Mouse (Mus musculus): ENCODE results near the gene Agbl4. TPM values are rescaled to one million over a fixed set of nuclear protein-coding genes. Genes with fewer than 3 reads are reported as not detected.

Gene Agbl4
- total and polyA plus RNA-seq, 3 experiments = not detected

GRCm38 (mm10) chr4:111701381-111701780 is 1303.9 kb downstream of the Agbl4 start:
- TF ChIP-seq MAFK (IDR thresholded peaks at IDR 0.05; ENCODE audit: borderline replicate concordance, low read depth, low read length) = no peak

GRCm38 (mm10) chr4:111704126-111704525 is 1306.7 kb downstream of the Agbl4 start:
- Histone ChIP-seq H3K4me3 (ENCODE audit: control insufficient read depth in 1 of 2, insufficient read depth in 1 of 2, low read depth in 2 of 2, low read length in 2 of 2) (no peak overlapping the region), H3K79me2 (ENCODE audit: control insufficient read depth, insufficient read depth, low read length, poor library complexity) (no peaks in the 10 kb centered on the region), H3K27ac (ENCODE audit: control insufficient read depth, low read depth, low read length) (no peak overlapping the region), H3K36me3 (ENCODE audit: control insufficient read depth in 1 of 2, insufficient read depth in 2 of 2, low read length in 2 of 2) (no peaks in the 10 kb centered on the region), H3K9me3 (replicated peaks; ENCODE audit: insufficient read depth, low read length) (no peaks in the 10 kb centered on the region), H3K4me1 (ENCODE audit: control insufficient read depth in 1 of 2, insufficient read depth in 2 of 2, low read length in 2 of 2) (no peaks in the 10 kb centered on the region), H3K27me3 (ENCODE audit: control insufficient read depth in 1 of 2, insufficient read depth in 2 of 2, low read length in 2 of 2) (no peaks in the 10 kb centered on the region), H3K9ac (ENCODE audit: control insufficient read depth, low read depth, low read length, poor library complexity, severe bottlenecking) (no peak overlapping the region)
- no peak for TF ChIP-seq POLR2AphosphoS2 (IDR thresholded peaks at IDR 0.05; ENCODE audit: low read length)
- no peak for TF ChIP-seq ELF1 (IDR thresholded peaks at IDR 0.05; ENCODE audit: low read depth, low read length)
- TF ChIP-seq ZKSCAN1 (IDR thresholded peaks at IDR 0.05; ENCODE audit: low read depth, low read length) = no peak
- TF ChIP-seq GABPA (IDR thresholded peaks at IDR 0.05; ENCODE audit: low read depth, low read length) = no peak
- TF ChIP-seq POLR2AphosphoS5 (IDR thresholded peaks at IDR 0.05; ENCODE audit: borderline replicate concordance, low read depth, low read length) = no peak
- TF ChIP-seq TCF12 (IDR thresholded peaks at IDR 0.05; ENCODE audit: low read depth, low read length) = no peak
- no peak for TF ChIP-seq UBTF (IDR thresholded peaks at IDR 0.05; ENCODE audit: borderline replicate concordance, insufficient read depth, low read depth, low read length)
- no peak for DNase-seq (ENCODE audit: low read depth, low spot score)

More at GRCm38 (mm10) chr4:111701381-111701780, 1303.9 kb downstream of the Agbl4 start:
- DNase-seq (ENCODE audit: low read depth, low spot score) = no peak
- no peak overlapping the region for H3K4me3 ChIP-seq (ENCODE audit: control insufficient read depth in 1 of 2, insufficient read depth in 1 of 2, low read depth in 2 of 2, low read length in 2 of 2)
- no peaks in the 10 kb centered on the region for H3K27me3 ChIP-seq (ENCODE audit: control insufficient read depth in 1 of 2, insufficient read depth in 2 of 2, low read length in 2 of 2)
- no peaks in the 10 kb centered on the region for H3K36me3 ChIP-seq (ENCODE audit: control insufficient read depth in 1 of 2, insufficient read depth in 2 of 2, low read length in 2 of 2)
- no peaks in the 10 kb centered on the region for H3K9me3 ChIP-seq (replicated peaks; ENCODE audit: insufficient read depth, low read length)
- no peaks in the 10 kb centered on the region for H3K4me1 ChIP-seq (ENCODE audit: control insufficient read depth in 1 of 2, insufficient read depth in 2 of 2, low read length in 2 of 2)
- H3K27ac ChIP-seq (ENCODE audit: control insufficient read depth, low read depth, low read length) = no peak overlapping the region
- no peaks in the 10 kb centered on the region for H3K79me2 ChIP-seq (ENCODE audit: control insufficient read depth, insufficient read depth, low read length, poor library complexity)
- H3K9ac ChIP-seq (ENCODE audit: control insufficient read depth, low read depth, low read length, poor library complexity, severe bottlenecking) = no peak overlapping the region

DNA sequence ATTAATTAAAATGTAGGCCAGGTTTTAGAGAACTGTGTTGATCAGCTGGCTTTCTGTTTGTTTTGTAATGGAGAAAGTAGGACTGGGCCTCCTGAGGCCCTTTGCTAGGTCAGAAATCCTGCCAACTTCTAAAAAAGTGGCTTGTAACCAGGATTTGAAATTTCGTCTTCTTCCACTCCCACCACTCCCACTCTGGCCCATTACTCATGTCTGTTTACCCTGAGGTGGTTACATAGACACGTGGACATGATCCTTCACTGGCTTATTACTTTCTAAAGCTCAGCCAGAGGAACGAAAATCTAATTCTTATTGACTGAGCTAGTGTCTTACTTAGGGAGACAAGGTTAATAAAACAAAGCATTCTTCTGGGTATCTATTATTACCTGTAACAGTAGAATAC is 1307.5 kb downstream of the Agbl4 start:
- no peak overlapping the region for H3K27ac ChIP-seq (ENCODE audit: control insufficient read depth, low read depth, low read length)
- H3K9ac ChIP-seq (ENCODE audit: control insufficient read depth, low read depth, low read length, poor library complexity, severe bottlenecking) = no peak overlapping the region
- no peak for TF ChIP-seq MYC (IDR thresholded peaks at IDR 0.05; ENCODE audit: low read depth, low read length)
- H3K9me3 ChIP-seq (replicated peaks; ENCODE audit: insufficient read depth, low read length) = no peaks in the 10 kb centered on the region
- H3K4me1 ChIP-seq (ENCODE audit: control insufficient read depth in 1 of 2, insufficient read depth in 2 of 2, low read length in 2 of 2) = no peaks in the 10 kb centered on the region
- no peaks in the 10 kb centered on the region for H3K36me3 ChIP-seq (ENCODE audit: control insufficient read depth in 1 of 2, insufficient read depth in 2 of 2, low read length in 2 of 2)
- H3K27me3 ChIP-seq (ENCODE audit: control insufficient read depth in 1 of 2, insufficient read depth in 2 of 2, low read length in 2 of 2) = no peaks in the 10 kb centered on the region
- DNase-seq (ENCODE audit: low read depth, low spot score) = no peak
- H3K79me2 ChIP-seq (ENCODE audit: control insufficient read depth, insufficient read depth, low read length, poor library complexity) = no peaks in the 10 kb centered on the region
- H3K4me3 ChIP-seq (ENCODE audit: control insufficient read depth in 1 of 2, insufficient read depth in 1 of 2, low read depth in 2 of 2, low read length in 2 of 2) = no peak overlapping the region

Other genes starting within 250 kb of the Agbl4 start
- gene Elavl4, start 45.8 kb upstream of the Agbl4 start, total RNA-seq (2012; rRNA removed) = not detected in 2 replicates
- gene Elavl4, start 45.8 kb upstream of the Agbl4 start, polyA plus RNA-seq (2012; ENCODE audit: insufficient read depth in 1 of 2, insufficient read length in 2 of 2, low read depth in 1 of 2, low replicate concordance in 2 of 2, missing spikeins in 1 of 2) = not detected